Mouse (Mus musculus): Measurements from ENCODE around the gene Zfp174. TPM values are rescaled to one million over a fixed set of nuclear protein-coding genes. Genes with fewer than 3 reads are reported as not detected.

The Zfp174 gene
- total RNA-seq, 1 experiment from 2014 or later, result 2.2 TPM

GRCm38 (mm10) chr16:3872216-3873047 is 25.4 kb downstream of the Zfp174 start, which contains the start of gene Naa60:
Gene Naa60 (plus strand): TSS chr16:3872375.
- ATAC-seq (ENCODE audit: extremely low read depth, insufficient number of reproducible peaks, low FRiP score, poor library complexity, severe bottlenecking), result peak; percentile 94

- no peak for ATAC-seq (ENCODE audit: extremely low read depth, insufficient number of reproducible peaks, low FRiP score, poor library complexity, severe bottlenecking)
These were observed 29.3 kb downstream of the Zfp174 start for GRCm38 (mm10) chr16:3876346-3876745.

- ATAC-seq (ENCODE audit: extremely low read depth, insufficient number of reproducible peaks, low FRiP score, poor library complexity, severe bottlenecking), result peak; percentile 98
These were observed 37.4 kb downstream of the Zfp174 start, which contains the start of the genes Zfp597 and Gm20695 for GRCm38 (mm10) chr16:3884201-3885064. Gene Zfp597 (minus strand): TSS chr16:3884561. Gene Gm20695 (plus strand): TSS chr16:3884648.

- no peak for ATAC-seq (ENCODE audit: extremely low read depth, insufficient number of reproducible peaks, low FRiP score, poor library complexity, severe bottlenecking)
These were observed 38.1 kb downstream of the Zfp174 start for GRCm38 (mm10) chr16:3885065-3885670.

- no peak for ATAC-seq (ENCODE audit: extremely low read depth, insufficient number of reproducible peaks, low FRiP score, poor library complexity, severe bottlenecking)
These were observed 44.7 kb downstream of the Zfp174 start for GRCm38 (mm10) chr16:3891621-3892295.

- ATAC-seq (ENCODE audit: extremely low read depth, insufficient number of reproducible peaks, low FRiP score, poor library complexity, severe bottlenecking), result no peak
These were observed 46.7 kb downstream of the Zfp174 start for GRCm38 (mm10) chr16:3893739-3894138.

GRCm38 (mm10) chr16:3895173-3895792 is 48.2 kb downstream of the Zfp174 start:
- peak; percentile 93 for ATAC-seq (ENCODE audit: extremely low read depth, insufficient number of reproducible peaks, low FRiP score, poor library complexity, severe bottlenecking)

- ATAC-seq (ENCODE audit: extremely low read depth, insufficient number of reproducible peaks, low FRiP score, poor library complexity, severe bottlenecking), result no peak
These were observed 49.0 kb downstream of the Zfp174 start for GRCm38 (mm10) chr16:3896046-3896445.

- no peak for ATAC-seq (ENCODE audit: extremely low read depth, insufficient number of reproducible peaks, low FRiP score, poor library complexity, severe bottlenecking)
These were observed 49.5 kb downstream of the Zfp174 start for GRCm38 (mm10) chr16:3896553-3896952.

GRCm38 (mm10) chr16:3907471-3907870 is 60.4 kb downstream of the Zfp174 start:
- no peak for ATAC-seq (ENCODE audit: extremely low read depth, insufficient number of reproducible peaks, low FRiP score, poor library complexity, severe bottlenecking)

Other genes starting within 250 kb of the Zfp174 start
- 84.0 and 91.3 TPM in 2 replicates for gene Mefv, start 129.2 kb upstream of the Zfp174 start, total RNA-seq (2017)
- gene Zfp263, start 103.2 kb upstream of the Zfp174 start, total RNA-seq (2017), result 93.8 and 94.7 TPM in 2 replicates
- gene Olfr15, start 16.4 kb upstream of the Zfp174 start, total RNA-seq (2017), result not detected in 2 replicates
- gene Naa60, start 25.1 kb downstream of the Zfp174 start, total RNA-seq (2017), result 77.7 and 107 TPM in 2 replicates
- 55.5 and 60.9 TPM in 2 replicates for gene Zfp597, start 37.3 kb downstream of the Zfp174 start, total RNA-seq (2017)
- gene Gm20695, start 37.4 kb downstream of the Zfp174 start, total RNA-seq (2017), result 3.2 and 7.3 TPM in 2 replicates
- 5.9 and 15.6 TPM in 2 replicates for gene 1700037C18Rik, start 61.4 kb downstream of the Zfp174 start, total RNA-seq (2017)
- gene Cluap1, start 61.5 kb downstream of the Zfp174 start, total RNA-seq (2017), result 37.4 and 52.8 TPM in 2 replicates
- 14.0 and 14.2 TPM in 2 replicates for gene Nlrc3, start 129.4 kb downstream of the Zfp174 start, total RNA-seq (2017)
- 40.1 and 52.5 TPM in 2 replicates for gene Slx4, start 156.5 kb downstream of the Zfp174 start, total RNA-seq (2017)
- gene Dnase1, start 189.7 kb downstream of the Zfp174 start, total RNA-seq (2017), result 0.37 and 0.47 TPM in 2 replicates
- 43.1 and 47.7 TPM in 2 replicates for gene Trap1, start 230.6 kb downstream of the Zfp174 start, total RNA-seq (2017)

All from neutrophil, adult 5-6 weeks (primary cell).